27 mouse cellular contexts compared by ENCODE assay signal in the genomic region with DNA sequence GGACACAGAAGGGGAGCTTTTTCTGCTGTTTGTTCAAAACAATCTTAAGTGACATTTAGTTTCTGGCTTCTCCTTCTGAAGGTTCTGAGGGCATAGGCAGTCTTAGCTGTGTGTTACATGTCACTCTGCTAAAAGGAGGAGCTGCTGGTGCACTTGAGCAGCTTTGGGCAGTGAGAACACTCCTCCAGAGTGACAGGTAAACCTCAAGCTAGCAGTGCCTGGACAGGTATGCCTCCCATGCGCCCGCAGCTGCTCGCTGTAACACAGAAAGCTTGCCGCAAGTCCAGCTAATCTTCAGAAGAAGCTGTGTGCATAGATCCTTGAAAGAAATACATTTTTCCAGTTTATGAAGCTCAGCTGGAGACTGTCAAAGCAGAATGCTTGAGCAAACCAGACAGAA. TPM values are rescaled to one million over a fixed set of nuclear protein-coding genes. Genes with fewer than 3 reads are reported as not detected.
DNase-seq lines count a peak whose midpoint lies in the region; ATAC-seq and TF ChIP-seq lines count a peak whose summit lies in the region.
"Had no signal": no experiment of that assay in that cellular context is flagged by ENCODE, and none has a peak within 500 bp of the region (broad histone marks: within the 10 kb centered on the region; RNA-seq: fewer than 3 reads in every experiment).

No protein-coding gene starts in this region.

- H3K4me2 ChIP-seq in heart, embryonic 12.5 days: no peak overlapping the region
- no peak overlapping the region for H3K4me2 ChIP-seq in lung, postnatal 0 days (replicated peaks; ENCODE audit: low read depth, low read length)
- H3K4me2 ChIP-seq in forebrain, embryonic 12.5 days: no peak overlapping the region
- H3K4me2 ChIP-seq: embryonic facial prominence, embryonic 13.5 days; embryonic facial prominence, embryonic 15.5 days; forebrain, embryonic 13.5 days; forebrain, embryonic 15.5 days had no signal

- no peaks in the 10 kb centered on the region for H3K9me3 ChIP-seq in heart, embryonic 12.5 days (replicated peaks)
- H3K9me3 ChIP-seq in lung, postnatal 0 days (ENCODE audit: low read length): no peaks in the 10 kb centered on the region
- H3K9me3 ChIP-seq in forebrain, embryonic 12.5 days: no peaks in the 10 kb centered on the region
- H3K9me3 ChIP-seq: embryonic facial prominence, embryonic 13.5 days; embryonic facial prominence, embryonic 15.5 days; forebrain, embryonic 13.5 days; forebrain, embryonic 15.5 days had no signal

- TF ChIP-seq EP300 in lung, postnatal 0 days (IDR thresholded peaks at IDR 0.05): no peak

- no peak overlapping the region for H3K4me3 ChIP-seq in heart, embryonic 12.5 days
- no peak overlapping the region for H3K4me3 ChIP-seq in lung, postnatal 0 days (ENCODE audit: low read depth, low read length)
- no peak overlapping the region for H3K4me3 ChIP-seq in forebrain, embryonic 12.5 days (replicated peaks)
- H3K4me3 ChIP-seq: embryonic facial prominence, embryonic 13.5 days; embryonic facial prominence, embryonic 15.5 days; erythroblast, embryonic 14.5 days; forebrain, embryonic 10.5 days; forebrain, embryonic 13.5 days; forebrain, embryonic 15.5 days had no signal

- no peak overlapping the region for H3K27ac ChIP-seq in heart, embryonic 12.5 days (ENCODE audit: poor library complexity, severe bottlenecking)
- no peak overlapping the region for H3K27ac ChIP-seq in lung, postnatal 0 days (ENCODE audit: low read length)
- no peak overlapping the region for H3K27ac ChIP-seq in forebrain, embryonic 12.5 days
- H3K27ac ChIP-seq: embryonic facial prominence, embryonic 13.5 days; embryonic facial prominence, embryonic 15.5 days; forebrain, embryonic 10.5 days; forebrain, embryonic 13.5 days; forebrain, embryonic 15.5 days had no signal

- no peak for ATAC-seq in heart, embryonic 12.5 days (ENCODE audit: insufficient number of reproducible peaks, low FRiP score)
- peak; percentile 63 for ATAC-seq in lung, postnatal 0 days
- ATAC-seq in Patski: no peak
- ATAC-seq in forebrain, embryonic 12.5 days (ENCODE audit: low FRiP score): no peak
- ATAC-seq: CD4-positive, CD25-positive, alpha-beta regulatory T cell, adult 4 months; forebrain, embryonic 13.5 days; forebrain, embryonic 15.5 days; forebrain, postnatal 0 days had no signal

- POLR2A ChIA-PET in Patski (lab: Charles Lee): no interaction called here

- no peak overlapping the region for H3K9ac ChIP-seq in heart, embryonic 12.5 days
- no peak overlapping the region for H3K9ac ChIP-seq in lung, postnatal 0 days (replicated peaks; ENCODE audit: low read depth)
- no peak overlapping the region for H3K9ac ChIP-seq in forebrain, embryonic 12.5 days
- H3K9ac ChIP-seq: embryonic facial prominence, embryonic 13.5 days; embryonic facial prominence, embryonic 15.5 days; forebrain, embryonic 13.5 days; forebrain, embryonic 15.5 days; forebrain, postnatal 0 days had no signal

- in situ Hi-C loops in Patski (cut with MboI; ENCODE audit: low pct_unique_long_range_greater_than_20kb): no loop called here

- peaks cover 6% of the 10 kb centered on the region; the same call in 1 of the 2 replicates for H3K4me1 ChIP-seq in heart, embryonic 12.5 days (replicated peaks)
- H3K4me1 ChIP-seq in lung, postnatal 0 days (ENCODE audit: insufficient read depth, low read depth, low read length): no peaks in the 10 kb centered on the region
- peaks cover 3% of the 10 kb centered on the region; the same call in 1 of the 2 replicates for H3K4me1 ChIP-seq in forebrain, embryonic 12.5 days
- H3K4me1 ChIP-seq: embryonic facial prominence, embryonic 13.5 days; forebrain, embryonic 15.5 days had no signal

- peak; percentile 70 for DNase-seq in heart, adult 11 months
- DNase-seq in lung, postnatal 0 days (ENCODE audit: low spot score): no peak
- DNase-seq in lung, postnatal 36 days: no peak
- DNase-seq in Patski (ENCODE audit: low read depth, low spot score): peak; percentile 24
- DNase-seq: adrenal gland, adult 2 months; adrenal gland, postnatal 10 days; adrenal gland, postnatal 25 days; B cell, adult 2 months; cerebellum, adult 11 months; cerebellum, adult 18-20 months; cerebellum, adult 8-10 months; cerebellum, adult 9-11 months; cerebellum, postnatal 14 days; cerebellum, postnatal 36 days; embryo, embryonic 11 days; forebrain, postnatal 0 days had no signal

- peaks cover 17% of the 10 kb centered on the region for H3K27me3 ChIP-seq in heart, embryonic 12.5 days (replicated peaks)
- no peaks in the 10 kb centered on the region for H3K27me3 ChIP-seq in lung, postnatal 0 days (replicated peaks; ENCODE audit: insufficient read depth, low read length)
- peaks cover 31% of the 10 kb centered on the region for H3K27me3 ChIP-seq in Patski
- peaks cover 7% of the 10 kb centered on the region; the same call in 1 of the 2 replicates for H3K27me3 ChIP-seq in forebrain, embryonic 12.5 days
- H3K27me3 ChIP-seq: CH12.LX; embryonic facial prominence, embryonic 13.5 days; embryonic facial prominence, embryonic 15.5 days; forebrain, embryonic 13.5 days; forebrain, embryonic 15.5 days had no signal

- TF ChIP-seq CTCF in lung, postnatal 0 days (IDR thresholded peaks at IDR 0.05): no peak
- no peak for TF ChIP-seq CTCF in Patski (IDR thresholded peaks at IDR 0.05)

- CTCF ChIA-PET in Patski (lab: Charles Lee): interaction anchor here (1.1 to 1.6 kb wide), 2 partner anchors 11 to 21 kb away, joined by 3 to 4 read pairs; no protein-coding TSS in a partner anchor

- WGBS in heart, embryonic 12.5 days: 92% methylated on average over 4 of the region's 4 CpGs
- WGBS in lung, postnatal 0 days: 68% methylated on average over 4 of the region's 4 CpGs
- 90% methylated on average over 4 of the region's 4 CpGs for WGBS in forebrain, embryonic 12.5 days

- H3K36me3 ChIP-seq in heart, embryonic 12.5 days: no peaks in the 10 kb centered on the region
- H3K36me3 ChIP-seq in lung, postnatal 0 days (ENCODE audit: insufficient read depth, low read length): no peaks in the 10 kb centered on the region
- H3K36me3 ChIP-seq in forebrain, embryonic 12.5 days (replicated peaks): no peaks in the 10 kb centered on the region
- H3K36me3 ChIP-seq: embryonic facial prominence, embryonic 13.5 days; embryonic facial prominence, embryonic 15.5 days; forebrain, embryonic 10.5 days; forebrain, embryonic 15.5 days; G1E had no signal

RNA-seq across cellular contexts. Expression of gene Tdrd1, which starts 4.2 kb away (rescaled TPM):
- 0.89 and 0.97 TPM in 2 replicates for polyA plus RNA-seq in heart, embryonic 12.5 days (2016; fragmentation: Nextera tagmentation; extraction: Ambion mirVana)
- not detected in 2 replicates for polyA plus RNA-seq in lung, postnatal 0 days (2015; fragmentation: Nextera tagmentation; extraction: Ambion mirVana)
- polyA plus RNA-seq in Patski (2021): 0.01 TPM
- 0.27 and 0.32 TPM in 2 replicates for polyA plus RNA-seq in forebrain, embryonic 12.5 days (2016; fragmentation: Nextera tagmentation; extraction: Ambion mirVana)
- polyA plus RNA-seq: adrenal gland, adult 2 months; CD4-positive, CD25-positive, alpha-beta regulatory T cell, adult 4 months; erythroblast, embryonic 14.5 days; G1E had no signal

RNA-seq across cellular contexts. Expression of gene Ccdc186, which starts 8.2 kb away (rescaled TPM):
- polyA plus RNA-seq in heart, embryonic 12.5 days (2016; fragmentation: Nextera tagmentation; extraction: Ambion mirVana): 19.5 and 20.3 TPM in 2 replicates
- 27.9 and 29.1 TPM in 2 replicates for polyA plus RNA-seq in lung, postnatal 0 days (2015; fragmentation: Nextera tagmentation; extraction: Ambion mirVana)
- polyA plus RNA-seq in Patski (2021): 33.0 TPM
- polyA plus RNA-seq in forebrain, embryonic 12.5 days (2016; fragmentation: Nextera tagmentation; extraction: Ambion mirVana): 25.8 and 25.9 TPM in 2 replicates

RNA-seq across cellular contexts. Expression of gene Vwa2, which starts 43.9 kb away (rescaled TPM):
- 0.22 and 0.23 TPM in 2 replicates for polyA plus RNA-seq in heart, embryonic 12.5 days (2016; fragmentation: Nextera tagmentation; extraction: Ambion mirVana)
- polyA plus RNA-seq in lung, postnatal 0 days (2015; fragmentation: Nextera tagmentation; extraction: Ambion mirVana): 0.48 and 0.63 TPM in 2 replicates
- polyA plus RNA-seq in Patski (2021): 1.8 TPM
- 1.5 and 1.6 TPM in 2 replicates for polyA plus RNA-seq in forebrain, embryonic 12.5 days (2016; fragmentation: Nextera tagmentation; extraction: Ambion mirVana)
- polyA plus RNA-seq: adrenal gland, adult 2 months; CD4-positive, CD25-positive, alpha-beta regulatory T cell, adult 4 months; erythroblast, embryonic 14.5 days; G1E had no signal

Comparison
In these comparisons a context has a peak if more than half of its experiments do, and no peak if none do; other contexts are left out.
1. DNase-seq: peak in heart, adult 11 months (single experiment) and Patski (single experiment); none in lung, postnatal 0 days (single experiment) and lung, postnatal 36 days (single experiment).